In the genomic region with DNA sequence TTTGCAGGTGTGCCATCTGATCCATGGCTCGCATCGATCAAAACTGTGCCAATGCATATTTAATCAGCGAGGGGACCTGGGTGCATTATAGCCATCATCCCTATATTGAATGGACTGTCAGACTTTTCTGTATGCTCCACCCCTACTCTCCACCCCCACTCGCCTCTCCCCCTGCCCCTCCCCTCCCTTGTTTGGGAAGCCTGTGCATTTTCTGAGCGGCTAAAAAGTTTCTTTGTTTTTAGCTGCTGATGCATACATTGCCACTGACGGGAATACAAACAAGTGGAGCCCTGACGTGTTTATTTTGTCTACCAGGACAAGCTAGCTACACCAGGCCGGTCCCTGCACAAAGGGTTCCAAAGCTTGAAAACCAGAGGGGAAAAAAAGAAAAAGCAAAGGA, we compare ENCODE assay signal across 14 mouse cellular contexts.
DNase-seq lines count a peak whose midpoint lies in the region; ATAC-seq and TF ChIP-seq lines count a peak whose summit lies in the region.
"Had no signal": no experiment of that assay in that cellular context is flagged by ENCODE, and none has a peak within 500 bp of the region (broad histone marks: within the 10 kb centered on the region; RNA-seq: fewer than 3 reads in every experiment).

No protein-coding gene starts in this region.

- no peaks in the 10 kb centered on the region for H3K27me3 ChIP-seq in forebrain, embryonic 11.5 days (ENCODE audit: control insufficient read depth, insufficient read depth, low read length)
- H3K27me3 ChIP-seq in hindbrain, embryonic 14.5 days (ENCODE audit: control insufficient read depth, insufficient read depth, low read length) = no peaks in the 10 kb centered on the region
- no peaks in the 10 kb centered on the region for H3K27me3 ChIP-seq in midbrain, postnatal 0 days (ENCODE audit: insufficient read depth, low read length)
- H3K27me3 ChIP-seq in intestine, embryonic 16.5 days (replicated peaks; ENCODE audit: control insufficient read depth, insufficient read depth, low read length) = no peaks in the 10 kb centered on the region
- H3K27me3 ChIP-seq: limb, embryonic 15.5 days had no signal

- no peak overlapping the region for H3K4me3 ChIP-seq in forebrain, embryonic 11.5 days (ENCODE audit: low read depth, low read length)
- H3K4me3 ChIP-seq in hindbrain, embryonic 14.5 days (replicated peaks; ENCODE audit: low read length) = no peak overlapping the region
- no peak overlapping the region for H3K4me3 ChIP-seq in midbrain, postnatal 0 days (ENCODE audit: low read depth, low read length)
- H3K4me3 ChIP-seq in intestine, embryonic 16.5 days (ENCODE audit: low read length) = no peak overlapping the region
- H3K4me3 ChIP-seq: heart, embryonic 10.5 days; limb, embryonic 15.5 days had no signal

- TF ChIP-seq CTCF in brain, embryonic 14.5 days (IDR thresholded peaks at IDR 0.05; ENCODE audit: borderline replicate concordance, extremely low read depth, insufficient read depth, insufficient read length) = no peak
- TF ChIP-seq CTCF in midbrain, postnatal 0 days (IDR thresholded peaks at IDR 0.05) = no peak

- 14% methylated on average over 8 of the region's 8 CpGs for WGBS in forebrain, embryonic 11.5 days
- 13% methylated on average over 8 of the region's 8 CpGs for WGBS in hindbrain, embryonic 14.5 days
- WGBS in midbrain, postnatal 0 days = 15% methylated on average over 8 of the region's 8 CpGs
- WGBS in intestine, embryonic 16.5 days = 45% methylated on average over 8 of the region's 8 CpGs

- H3K9ac ChIP-seq in forebrain, embryonic 11.5 days (ENCODE audit: low read length) = no peak overlapping the region
- no peak overlapping the region for H3K9ac ChIP-seq in hindbrain, embryonic 14.5 days
- H3K9ac ChIP-seq in midbrain, postnatal 0 days (replicated peaks; ENCODE audit: low read length, poor library complexity, severe bottlenecking) = no peak overlapping the region
- H3K9ac ChIP-seq in intestine, embryonic 16.5 days (ENCODE audit: low read depth, low read length) = no peak overlapping the region
- H3K9ac ChIP-seq: limb, embryonic 15.5 days; lung, embryonic 14.5 days had no signal

- H3K4me1 ChIP-seq in forebrain, embryonic 11.5 days (replicated peaks; ENCODE audit: control insufficient read depth, insufficient read depth, low read length) = peaks cover 13% of the 10 kb centered on the region
- H3K4me1 ChIP-seq in hindbrain, embryonic 14.5 days (replicated peaks; ENCODE audit: control insufficient read depth, insufficient read depth, low read length) = peaks cover 33% of the 10 kb centered on the region
- no peaks in the 10 kb centered on the region; the same call in 1 of the 2 replicates for H3K4me1 ChIP-seq in midbrain, postnatal 0 days (ENCODE audit: insufficient read depth, low read length)
- peaks cover 2% of the 10 kb centered on the region; the same call in 1 of the 2 replicates for H3K4me1 ChIP-seq in intestine, embryonic 16.5 days (ENCODE audit: control insufficient read depth, insufficient read depth, low read length)

- H3K4me2 ChIP-seq in forebrain, embryonic 11.5 days (ENCODE audit: low read depth, low read length, severe bottlenecking) = no peak overlapping the region
- no peak overlapping the region for H3K4me2 ChIP-seq in hindbrain, embryonic 14.5 days (replicated peaks)
- no peak overlapping the region for H3K4me2 ChIP-seq in midbrain, postnatal 0 days (ENCODE audit: low read depth, low read length, poor library complexity, severe bottlenecking)
- H3K4me2 ChIP-seq in intestine, embryonic 16.5 days (ENCODE audit: low read depth, low read length) = no peak overlapping the region
- H3K4me2 ChIP-seq: limb, embryonic 15.5 days; lung, embryonic 14.5 days had no signal

- no peaks in the 10 kb centered on the region for H3K36me3 ChIP-seq in forebrain, embryonic 11.5 days (ENCODE audit: control insufficient read depth, insufficient read depth, low read length)
- H3K36me3 ChIP-seq in hindbrain, embryonic 14.5 days (replicated peaks; ENCODE audit: control insufficient read depth, insufficient read depth) = no peaks in the 10 kb centered on the region
- no peaks in the 10 kb centered on the region for H3K36me3 ChIP-seq in midbrain, postnatal 0 days (ENCODE audit: insufficient read depth, low read length)
- no peaks in the 10 kb centered on the region for H3K36me3 ChIP-seq in intestine, embryonic 16.5 days (ENCODE audit: control insufficient read depth, insufficient read depth, low read length)
- H3K36me3 ChIP-seq: heart, embryonic 10.5 days; limb, embryonic 15.5 days had no signal

- peak; percentile 92 for DNase-seq in brain, embryonic 14.5 days (ENCODE audit: low read depth)
- DNase-seq in forebrain, embryonic 11.5 days (ENCODE audit: low spot score) = peak; percentile 74
- DNase-seq in hindbrain, embryonic 14.5 days (ENCODE audit: low spot score) = peak; percentile 50
- DNase-seq in midbrain, postnatal 0 days (ENCODE audit: low spot score) = peak; percentile 64
- no peak for DNase-seq in heart, postnatal 10 days
- no peak for DNase-seq in thymus, postnatal 25 days
- DNase-seq: cerebellum, adult 9-11 months; kidney, postnatal 14 days; lung, embryonic 14.5 days; right cerebral cortex, postnatal 25 days; thymus, postnatal 4 days had no signal

- H3K9me3 ChIP-seq in forebrain, embryonic 11.5 days (ENCODE audit: control insufficient read depth, low read length) = no peaks in the 10 kb centered on the region
- H3K9me3 ChIP-seq in hindbrain, embryonic 14.5 days (ENCODE audit: control insufficient read depth, low read length) = no peaks in the 10 kb centered on the region
- no peaks in the 10 kb centered on the region for H3K9me3 ChIP-seq in midbrain, postnatal 0 days (ENCODE audit: low read length)
- no peaks in the 10 kb centered on the region for H3K9me3 ChIP-seq in intestine, embryonic 16.5 days (ENCODE audit: control insufficient read depth, low read length)
- H3K9me3 ChIP-seq: heart, embryonic 10.5 days; limb, embryonic 15.5 days had no signal

- ATAC-seq in forebrain, embryonic 11.5 days (replicated peaks; ENCODE audit: low FRiP score) = peak; percentile 85
- peak; percentile 74; the same call in 1 of the 2 replicates for ATAC-seq in hindbrain, embryonic 14.5 days (ENCODE audit: low FRiP score)
- ATAC-seq in midbrain, postnatal 0 days (ENCODE audit: low FRiP score) = no peak
- ATAC-seq in intestine, embryonic 16.5 days = no peak

- intact Hi-C loops in heart, postnatal 10 days (cut with DNase I) = no loop called here

- no peak for TF ChIP-seq POLR2A in brain, embryonic 14.5 days (IDR thresholded peaks at IDR 0.05; ENCODE audit: borderline replicate concordance, extremely low read depth, insufficient read depth, insufficient read length, poor library complexity, severe bottlenecking)

- no peak overlapping the region for H3K27ac ChIP-seq in forebrain, embryonic 11.5 days (ENCODE audit: low read depth, low read length)
- H3K27ac ChIP-seq in hindbrain, embryonic 14.5 days = peak overlapping the region; percentile 71
- H3K27ac ChIP-seq in midbrain, postnatal 0 days (ENCODE audit: low read depth, low read length) = no peak overlapping the region
- H3K27ac ChIP-seq in intestine, embryonic 16.5 days (ENCODE audit: low read length) = no peak overlapping the region
- H3K27ac ChIP-seq: heart, embryonic 10.5 days; limb, embryonic 15.5 days had no signal

Comparison
In these comparisons a context has a peak if more than half of its experiments do, and no peak if none do; other contexts are left out.
1. DNase-seq: peak in brain, embryonic 14.5 days (single experiment), forebrain, embryonic 11.5 days (single experiment), hindbrain, embryonic 14.5 days (single experiment) and midbrain, postnatal 0 days (single experiment); none in heart, postnatal 10 days (0 of 2) and thymus, postnatal 25 days (single experiment).
2. ATAC-seq: peak in forebrain, embryonic 11.5 days (single experiment) and hindbrain, embryonic 14.5 days (single experiment); none in midbrain, postnatal 0 days (single experiment) and intestine, embryonic 16.5 days (single experiment).